Mouse (Mus musculus) hindbrain, postnatal 0 days (tissue): ENCODE results near the gene Sclt1. TPM values are rescaled to one million over a fixed set of nuclear protein-coding genes. Genes with fewer than 3 reads are reported as not detected.
A peak's percentile ranks its signal among the peaks of the same experiment; 100 is the strongest.

Source experiments
- ATAC-seq: fragments of 200-750 bp; cut with Nextera tagmentation; 2 replicates; pipeline ENCODE4 v1.8.0; 2017; ENCODE audit warnings: mild to moderate bottlenecking, moderate TSS enrichment, moderate library complexity
- DNase-seq: peaks from one replicate; pipeline ENCODE4 v3.0.0-alpha.2; 2015; ENCODE audit warnings: low spot score
- H3K27ac ChIP-seq: fragments of 300-500 bp; sonication (generic); 2 replicates; pipeline ENCODE4 v1.5.1; 2014; ENCODE audit warnings: mild to moderate bottlenecking
- H3K27me3 ChIP-seq: fragments of 300-500 bp; sonication (generic); 2 replicates; pipeline ENCODE4 v1.6.1; 2014; ENCODE audit warnings: low read length, mixed read lengths; ENCODE audit not compliant: insufficient read depth
- H3K36me3 ChIP-seq: fragments of 300-500 bp; sonication (generic); 2 replicates; pipeline ENCODE4 v1.6.1; 2014; ENCODE audit warnings: low read length, mixed read lengths; ENCODE audit not compliant: insufficient read depth
- H3K4me1 ChIP-seq: fragments of 300-500 bp; sonication (generic); 2 replicates; pipeline ENCODE4 v1.6.1; 2014; ENCODE audit warnings: antibody characterized with exemption, low read length, mixed read lengths; ENCODE audit not compliant: insufficient read depth
- H3K4me2 ChIP-seq: fragments of 300-500 bp; sonication (generic); 2 replicates; pipeline ENCODE4 v1.6.1; 2014; ENCODE audit warnings: low read depth, mild to moderate bottlenecking, low read length, moderate library complexity, mixed read lengths
- H3K4me3 ChIP-seq: fragments of 300-500 bp; sonication (generic); 2 replicates; pipeline ENCODE4 v1.5.1; 2014; ENCODE audit warnings: low read length
- H3K9ac ChIP-seq: fragments of 300-500 bp; sonication (generic); replicated peaks from 2 replicates; pipeline ENCODE4 v1.6.1; 2014; ENCODE audit warnings: mild to moderate bottlenecking, low read length, moderate library complexity, mixed read lengths
- H3K9me3 ChIP-seq: fragments of 300-500 bp; sonication (generic); 2 replicates; pipeline ENCODE4 v1.6.1; 2016; ENCODE audit warnings: low read length, mixed read lengths
- CTCF ChIP-seq: IDR thresholded peaks from 2 replicates; pipeline ENCODE4 v1.5.1; 2016; ENCODE audit warnings: antibody characterized with exemption, control low read depth, low read depth
- WGBS: fragments of 180-500 bp; shearing (Covaris S2); extraction: QIAGEN DNeasy Blood & Tissue Kit; methylation state at CpG from one replicate; pipeline ENCODE4 v1.1.7; 2014; 5-methylcytosine and 5-hydroxymethylcytosine counted together
- polyA plus RNA-seq: library from polyadenylated mRNA; unstranded; fragments of >200 nt; fragmentation: Nextera tagmentation; extraction: Ambion mirVana; gene quantifications from 2 replicates; pipeline ENCODE4 v1.2.1, GENCODE M21; 2015
- total RNA-seq: library from RNA; depleted of rRNA; stranded (reverse); fragments of >200 nt; gene quantifications from 2 replicates; pipeline ENCODE4 v1.2.3, GENCODE M21; 2014

Sclt1 gene
- total and polyA plus RNA-seq, 2 experiments from 2014 or later = 15.9 to 18.2 TPM

DNA sequence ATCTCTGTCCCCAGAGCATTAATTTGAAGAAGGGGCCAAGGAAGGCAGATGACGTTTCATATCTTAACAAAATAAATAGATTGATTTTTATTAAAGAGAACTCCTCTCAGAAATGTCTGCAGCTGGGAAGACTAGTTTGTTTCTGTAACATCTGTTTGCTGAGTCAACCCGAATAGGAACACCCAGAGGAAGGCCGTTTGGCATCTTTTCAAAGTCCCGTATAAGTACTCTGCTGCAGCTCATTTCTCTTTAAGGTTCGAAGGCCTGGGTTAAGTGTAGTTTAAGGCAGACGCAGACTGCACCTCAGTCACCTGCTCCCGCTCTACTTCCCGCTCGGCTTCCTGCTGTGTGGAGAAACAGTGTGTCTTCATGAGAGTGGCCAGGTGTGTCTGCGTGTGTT lies 139.4 kb downstream of the Sclt1 start:
- TF ChIP-seq CTCF = no peak
- no peaks in the 10 kb centered on the region for H3K27me3 ChIP-seq
- no peaks in the 10 kb centered on the region for H3K9me3 ChIP-seq
- no peaks in the 10 kb centered on the region for H3K4me1 ChIP-seq
- ATAC-seq (0 out of 2 replicates have a peak, but pooled peaks have one; percentile 1), DNase-seq (peak; percentile 34)
- H3K4me3 ChIP-seq = no peak overlapping the region
- H3K36me3 ChIP-seq = peaks cover 11% of the 10 kb centered on the region; the same call in 1 of the 2 replicates
- no peak overlapping the region for H3K9ac ChIP-seq
- no peak overlapping the region for H3K4me2 ChIP-seq
- no peak overlapping the region for H3K27ac ChIP-seq
- 55% methylated on average over 10 of the region's 10 CpGs for WGBS

DNA sequence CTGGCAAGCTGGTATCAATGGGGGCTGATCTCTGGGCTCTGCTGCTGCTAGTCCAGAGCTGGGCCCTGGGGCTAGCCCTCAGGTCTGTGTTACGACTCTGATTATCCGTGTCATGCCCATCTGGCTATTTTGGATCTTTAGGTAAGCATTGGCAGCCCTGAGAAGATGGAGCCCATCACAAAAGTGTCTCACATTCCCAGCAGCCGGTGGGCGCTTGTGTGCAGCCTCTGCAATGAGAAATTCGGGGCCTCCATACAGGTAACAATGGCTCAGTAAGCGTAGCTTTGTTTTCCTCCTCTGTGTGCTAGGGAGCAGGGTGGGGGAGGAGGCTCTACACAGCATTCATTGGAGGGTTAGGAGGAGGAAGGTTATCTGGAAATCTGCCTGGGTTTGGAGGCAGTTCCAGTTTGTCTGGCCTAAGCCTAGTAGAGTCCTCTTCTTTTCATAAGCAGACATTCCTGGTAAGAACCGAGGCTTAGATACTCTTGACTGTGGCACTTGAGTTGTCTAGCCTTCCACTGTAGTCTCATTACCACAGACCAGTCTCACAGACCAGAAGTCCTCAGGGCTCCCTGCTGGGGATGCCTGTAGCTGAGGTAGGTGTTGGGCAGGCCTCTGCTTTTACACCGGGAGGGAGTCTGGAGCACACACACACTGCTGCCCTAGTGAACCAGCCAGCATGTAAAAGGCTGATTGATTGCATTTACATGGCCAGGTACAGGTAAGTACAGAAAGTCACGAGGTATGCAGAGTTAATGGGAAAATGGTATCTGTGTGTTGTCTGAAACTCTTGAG lies 140.9 kb downstream of the Sclt1 start:
- Histone ChIP-seq H3K9me3 (no peaks in the 10 kb centered on the region), H3K27me3 (no peaks in the 10 kb centered on the region), H3K9ac (no peak overlapping the region), H3K4me2 (no peak overlapping the region), H3K4me3 (no peak overlapping the region), H3K36me3 (peaks cover 24% of the 10 kb centered on the region; the same call in 1 of the 2 replicates), H3K27ac (no peak overlapping the region), H3K4me1 (no peaks in the 10 kb centered on the region)
- 79% methylated on average over 9 of the region's 9 CpGs for WGBS
- TF ChIP-seq CTCF = no peak
- ATAC-seq (no peak), DNase-seq (no peak)

DNA sequence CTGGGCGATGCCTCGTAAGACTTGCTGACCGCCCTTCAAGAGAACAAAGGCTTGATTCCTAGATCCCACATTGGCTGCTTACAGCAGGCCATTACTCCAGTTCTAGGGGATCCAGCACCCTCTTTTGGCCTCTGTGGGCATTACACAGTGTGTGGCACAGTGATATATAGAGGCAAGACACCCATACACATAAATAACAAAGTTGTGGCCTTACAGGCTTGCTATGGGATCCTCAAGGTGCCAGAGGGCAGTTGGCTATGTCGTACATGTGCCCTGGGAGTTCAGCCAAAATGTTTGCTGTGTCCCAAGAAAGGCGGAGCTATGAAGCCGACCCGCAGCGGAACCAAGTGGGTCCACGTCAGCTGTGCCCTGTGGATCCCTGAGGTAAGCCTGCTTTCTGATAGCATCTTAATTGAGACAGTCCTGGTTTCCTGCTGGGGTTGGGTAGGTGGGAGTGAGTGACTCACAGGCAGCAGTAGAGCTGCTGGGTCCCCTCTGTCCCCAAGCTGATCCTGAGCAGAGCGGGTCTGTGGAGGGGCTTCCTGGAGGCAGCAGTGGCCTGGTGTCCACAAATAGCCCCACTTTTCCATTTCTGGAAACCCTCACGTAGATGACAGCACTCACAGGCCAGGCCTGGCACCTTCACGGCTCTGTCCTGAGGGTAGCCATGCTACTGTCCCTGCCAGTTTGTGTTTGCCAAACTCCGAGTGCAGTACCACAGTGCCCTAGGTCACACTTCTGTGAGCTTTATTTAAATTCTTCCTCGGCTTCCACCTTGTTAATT lies 142.3 kb downstream of the Sclt1 start:
- Histone ChIP-seq H3K36me3 (peaks cover 28% of the 10 kb centered on the region; the same call in 1 of the 2 replicates), H3K4me3 (no peak overlapping the region), H3K27ac (no peak overlapping the region), H3K9ac (no peak overlapping the region), H3K27me3 (no peaks in the 10 kb centered on the region), H3K4me1 (no peaks in the 10 kb centered on the region), H3K9me3 (no peaks in the 10 kb centered on the region), H3K4me2 (no peak overlapping the region)
- 74% methylated on average over 14 of the region's 14 CpGs for WGBS
- TF ChIP-seq CTCF = peak; percentile 66
- DNase-seq = peak; percentile 66
- peak; percentile 53 for ATAC-seq

DNA sequence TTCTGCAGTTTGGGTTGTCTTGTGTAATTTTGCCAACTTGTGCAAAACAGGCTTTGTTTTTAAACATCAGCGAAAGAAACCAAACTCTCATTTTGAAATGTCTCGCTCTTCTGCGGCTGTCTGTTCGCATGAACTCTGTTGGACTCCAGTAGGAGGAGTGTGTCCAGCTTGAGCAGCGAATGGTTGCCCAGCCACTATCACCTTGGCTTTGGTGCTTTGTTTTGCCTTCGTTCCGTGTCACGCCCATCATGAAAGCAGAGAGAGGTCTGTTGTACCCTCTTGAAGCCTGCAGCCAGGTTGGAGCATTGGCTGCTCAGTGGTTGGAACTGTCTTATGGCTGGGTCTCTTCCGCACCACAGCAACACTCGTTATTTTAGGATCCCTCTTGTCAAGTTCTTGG lies 143.1 kb downstream of the Sclt1 start:
- ATAC-seq = no peak
- no peak overlapping the region for H3K4me2 ChIP-seq
- no peaks in the 10 kb centered on the region for H3K27me3 ChIP-seq
- no peak overlapping the region for H3K9ac ChIP-seq
- H3K4me1 ChIP-seq = no peaks in the 10 kb centered on the region
- peaks cover 28% of the 10 kb centered on the region; the same call in 1 of the 2 replicates for H3K36me3 ChIP-seq
- TF ChIP-seq CTCF = no peak
- no peak overlapping the region for H3K4me3 ChIP-seq
- 92% methylated on average over 10 of the region's 10 CpGs for WGBS
- DNase-seq = no peak
- H3K27ac ChIP-seq = no peak overlapping the region
- no peaks in the 10 kb centered on the region for H3K9me3 ChIP-seq

- Histone ChIP-seq H3K36me3 (peaks cover 31% of the 10 kb centered on the region; the same call in 1 of the 2 replicates), H3K27ac (no peak overlapping the region), H3K4me1 (no peaks in the 10 kb centered on the region), H3K4me3 (no peak overlapping the region), H3K9me3 (no peaks in the 10 kb centered on the region), H3K27me3 (no peaks in the 10 kb centered on the region), H3K9ac (no peak overlapping the region), H3K4me2 (no peak overlapping the region)
- 69% methylated on average over 9 of the region's 9 CpGs for WGBS
- ATAC-seq = no peak
- TF ChIP-seq CTCF = no peak
- DNase-seq = no peak
Observed at GRCm38 (mm10) chr3:41598412-41598811, 143.9 kb downstream of the Sclt1 start.

DNA sequence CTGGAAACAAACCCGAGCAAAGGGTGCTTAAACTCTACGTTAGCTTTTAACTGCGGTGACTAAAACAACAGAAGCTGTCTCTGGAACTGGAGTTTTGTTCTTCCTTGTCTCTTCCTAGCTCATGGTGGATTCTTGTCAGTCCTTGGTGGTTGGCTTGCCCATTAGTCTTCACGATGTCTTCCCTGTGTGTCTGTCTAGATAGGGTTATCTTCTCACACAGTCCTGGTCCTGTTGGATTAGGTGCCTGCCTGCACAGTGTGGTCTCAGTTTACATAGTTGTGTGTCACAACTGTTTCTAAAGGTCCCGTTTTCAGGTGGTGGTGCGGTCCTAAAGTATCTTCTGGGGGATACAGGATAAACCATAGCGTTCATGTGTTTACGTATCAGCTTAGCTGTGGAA lies 145.3 kb downstream of the Sclt1 start:
- no peak for TF ChIP-seq CTCF
- no peak overlapping the region for H3K4me2 ChIP-seq
- 96% methylated on average over 8 of the region's 8 CpGs for WGBS
- ATAC-seq (no peak), DNase-seq (no peak)
- peaks cover 32% of the 10 kb centered on the region; the same call in 1 of the 2 replicates for H3K36me3 ChIP-seq
- H3K9ac ChIP-seq = no peak overlapping the region
- no peaks in the 10 kb centered on the region for H3K4me1 ChIP-seq
- H3K9me3 ChIP-seq = no peaks in the 10 kb centered on the region
- no peak overlapping the region for H3K4me3 ChIP-seq
- no peaks in the 10 kb centered on the region for H3K27me3 ChIP-seq
- H3K27ac ChIP-seq = no peak overlapping the region
